Mouse (Mus musculus) midbrain, postnatal 0 days (tissue): ENCODE measurements at regions not wholly inside any gene's neighbourhood (a gene's known extent, or its start where the extent isn't known, plus 50 kb on each side); places are given as distances from the start of the nearest gene placed in this dataset.

Experiments
- ATAC-seq: fragments of 200-750 bp; cut with Nextera tagmentation; 2 replicates; pipeline ENCODE4 v1.8.0; 2017; ENCODE audit warnings: moderate number of reproducible peaks, mild to moderate bottlenecking, moderate TSS enrichment, moderate library complexity; ENCODE audit not compliant: low FRiP score
- DNase-seq: peaks from one replicate; pipeline ENCODE4 v3.0.0-alpha.2; 2015; ENCODE audit warnings: low spot score
- H3K27ac ChIP-seq: fragments of 300-500 bp; sonication (generic); 2 replicates; pipeline ENCODE4 v1.5.1; 2014; ENCODE audit warnings: low read depth, mild to moderate bottlenecking, low read length, mixed read lengths
- H3K27me3 ChIP-seq: fragments of 300-500 bp; sonication (generic); 2 replicates; pipeline ENCODE4 v1.6.1; 2014; ENCODE audit warnings: low read length, control low read depth, mixed read lengths; ENCODE audit not compliant: insufficient read depth
- H3K36me3 ChIP-seq: fragments of 300-500 bp; sonication (generic); 2 replicates; pipeline ENCODE4 v1.6.1; 2014; ENCODE audit warnings: low read length, control low read depth, mixed read lengths; ENCODE audit not compliant: insufficient read depth
- H3K4me1 ChIP-seq: fragments of 300-500 bp; sonication (generic); 2 replicates; pipeline ENCODE4 v1.6.1; 2014; ENCODE audit warnings: mild to moderate bottlenecking, control low read depth, antibody characterized with exemption, low read length, mixed read lengths; ENCODE audit not compliant: insufficient read depth
- H3K4me2 ChIP-seq: fragments of 300-500 bp; sonication (generic); 2 replicates; pipeline ENCODE4 v1.6.1; 2014; ENCODE audit warnings: low read depth, mild to moderate bottlenecking, low read length, mixed read lengths; ENCODE audit not compliant: poor library complexity, severe bottlenecking
- H3K4me3 ChIP-seq: fragments of 300-500 bp; sonication (generic); 2 replicates; pipeline ENCODE4 v1.5.1; 2014; ENCODE audit warnings: low read depth, mild to moderate bottlenecking, low read length, moderate library complexity
- H3K9ac ChIP-seq: fragments of 300-500 bp; sonication (generic); replicated peaks from 2 replicates; pipeline ENCODE4 v1.6.1; 2014; ENCODE audit warnings: mild to moderate bottlenecking, low read length, moderate library complexity, mixed read lengths; ENCODE audit not compliant: poor library complexity, severe bottlenecking
- H3K9me3 ChIP-seq: fragments of 300-500 bp; sonication (generic); 2 replicates; pipeline ENCODE4 v1.6.1; 2016; ENCODE audit warnings: low read length, control low read depth
- CTCF ChIP-seq: IDR thresholded peaks from 2 replicates; pipeline ENCODE4 v1.5.1; 2016; ENCODE audit warnings: antibody characterized with exemption, mild to moderate bottlenecking
- WGBS: fragments of 180-500 bp; shearing (Covaris S2); extraction: QIAGEN DNeasy Blood & Tissue Kit; methylation state at CpG from one replicate; pipeline ENCODE4 v1.1.7; 2014; 5-methylcytosine and 5-hydroxymethylcytosine counted together

DNA sequence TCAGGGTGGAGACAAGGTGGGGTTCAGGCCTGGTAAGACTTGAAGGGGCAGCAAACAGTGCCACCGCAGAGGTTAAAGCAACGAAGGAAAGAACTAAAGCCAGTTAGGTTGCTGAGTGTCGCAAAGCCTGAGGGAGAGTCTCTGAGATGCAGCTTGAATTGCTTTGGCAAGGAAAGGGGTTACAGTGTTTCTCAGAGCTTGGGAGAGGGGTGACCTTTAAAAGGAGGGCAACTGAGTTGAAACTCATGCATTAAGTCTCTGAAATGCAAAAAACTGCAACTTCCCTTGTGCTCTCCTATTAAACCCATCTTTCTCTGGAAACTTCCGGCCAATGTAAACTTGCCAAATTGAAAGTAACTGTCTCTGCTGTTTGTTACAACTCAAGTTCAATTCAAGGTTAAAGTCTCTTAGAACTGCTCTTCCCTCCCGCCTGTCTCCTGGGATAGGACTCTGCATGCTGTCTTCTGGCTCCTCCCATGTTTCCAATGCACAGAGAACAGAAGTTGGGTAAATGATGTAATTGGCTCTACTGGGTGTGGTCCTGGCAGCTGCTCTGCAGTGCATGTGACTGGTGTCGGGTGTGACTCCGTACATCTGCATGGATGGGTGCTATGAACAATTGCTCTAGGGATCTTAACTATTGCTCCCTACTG is 181.4 kb upstream of the Gas1 start:
- no peak overlapping the region for H3K4me2 ChIP-seq
- 80% methylated on average over 7 of the region's 7 CpGs for WGBS
- H3K4me3 ChIP-seq = no peak overlapping the region
- H3K27me3 ChIP-seq = no peaks in the 10 kb centered on the region
- H3K9me3 ChIP-seq = no peaks in the 10 kb centered on the region
- no peak for TF ChIP-seq CTCF
- H3K9ac ChIP-seq = no peak overlapping the region
- ATAC-seq = no peak
- DNase-seq = no peak
- H3K36me3 ChIP-seq = no peaks in the 10 kb centered on the region
- no peaks in the 10 kb centered on the region for H3K4me1 ChIP-seq
- H3K27ac ChIP-seq = no peak overlapping the region

DNA sequence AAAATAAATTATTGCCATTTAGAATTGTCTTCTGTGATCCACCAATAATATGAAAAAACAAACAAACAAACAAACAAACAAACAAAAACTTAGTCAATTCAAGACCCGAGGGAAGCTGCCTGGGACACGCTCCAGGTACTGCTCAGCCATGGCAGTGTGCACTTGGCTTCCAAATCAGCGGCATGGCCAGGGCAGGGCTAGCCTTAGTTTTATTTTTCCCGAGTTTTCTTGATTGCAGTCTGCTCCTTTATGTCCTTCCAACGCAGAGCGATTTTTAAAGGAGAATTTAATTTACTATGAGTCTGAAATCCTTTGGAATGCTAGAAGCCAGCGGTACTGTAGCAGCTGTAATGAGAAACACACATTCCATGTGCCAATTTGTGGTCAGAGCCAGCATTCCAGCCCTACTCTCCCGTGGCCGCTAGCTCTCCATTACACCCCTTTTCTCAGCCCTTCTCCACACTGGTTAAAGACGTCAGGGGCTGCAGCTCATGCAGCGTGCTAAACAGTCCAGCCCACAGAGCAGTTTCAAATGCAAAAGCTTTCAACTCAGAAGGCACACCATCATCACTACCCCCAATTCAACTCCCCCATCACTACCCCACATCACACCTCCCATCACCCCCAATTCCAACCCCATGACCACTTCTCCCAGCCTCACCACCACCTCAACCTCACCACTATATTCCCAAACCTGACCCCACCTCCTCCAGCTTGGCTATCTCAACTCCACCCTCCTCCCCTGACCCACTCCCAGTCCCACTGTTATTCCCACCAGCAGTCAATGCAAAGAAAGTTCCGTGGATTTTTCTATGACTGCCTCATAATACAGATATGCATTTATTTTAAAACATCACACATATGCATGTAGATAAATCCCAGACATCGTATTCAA is 187.9 kb upstream of the Gas1 start:
- Histone ChIP-seq H3K9me3 (no peaks in the 10 kb centered on the region), H3K9ac (no peak overlapping the region), H3K27me3 (no peaks in the 10 kb centered on the region), H3K27ac (no peak overlapping the region), H3K4me3 (no peak overlapping the region), H3K4me1 (no peaks in the 10 kb centered on the region), H3K36me3 (no peaks in the 10 kb centered on the region), H3K4me2 (no peak overlapping the region)
- no peak for TF ChIP-seq CTCF
- WGBS = 64% methylated on average over 13 of the region's 13 CpGs
- ATAC-seq (no peak), DNase-seq (no peak)

DNA sequence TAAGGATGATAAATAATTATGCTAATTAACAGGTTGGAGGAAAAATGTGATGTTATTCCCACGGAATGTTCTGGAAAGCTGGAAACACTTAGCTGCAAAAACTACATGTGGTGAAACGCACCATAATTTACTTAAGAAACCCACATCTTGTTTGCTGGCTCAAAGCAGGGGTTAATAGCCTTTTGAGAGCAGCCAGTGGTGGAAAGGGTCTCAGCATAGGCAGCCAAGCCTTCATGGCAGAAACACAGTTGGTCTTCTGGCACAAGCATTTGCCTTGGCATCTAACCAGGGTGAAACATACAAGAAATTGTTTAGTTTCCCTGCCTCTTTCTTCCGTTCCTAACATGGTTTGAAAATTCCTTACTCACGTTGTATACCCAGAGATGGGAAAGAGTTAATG is 192.1 kb upstream of the Gas1 start:
- DNase-seq (no peak), ATAC-seq (no peak)
- no peaks in the 10 kb centered on the region for H3K4me1 ChIP-seq
- no peak overlapping the region for H3K27ac ChIP-seq
- H3K4me3 ChIP-seq = no peak overlapping the region
- no peak for TF ChIP-seq CTCF
- no peaks in the 10 kb centered on the region for H3K36me3 ChIP-seq
- no peaks in the 10 kb centered on the region for H3K27me3 ChIP-seq
- no peak overlapping the region for H3K9ac ChIP-seq
- H3K4me2 ChIP-seq = no peak overlapping the region
- no peaks in the 10 kb centered on the region for H3K9me3 ChIP-seq
- WGBS = 74% methylated on average over 4 of the region's 4 CpGs

DNA sequence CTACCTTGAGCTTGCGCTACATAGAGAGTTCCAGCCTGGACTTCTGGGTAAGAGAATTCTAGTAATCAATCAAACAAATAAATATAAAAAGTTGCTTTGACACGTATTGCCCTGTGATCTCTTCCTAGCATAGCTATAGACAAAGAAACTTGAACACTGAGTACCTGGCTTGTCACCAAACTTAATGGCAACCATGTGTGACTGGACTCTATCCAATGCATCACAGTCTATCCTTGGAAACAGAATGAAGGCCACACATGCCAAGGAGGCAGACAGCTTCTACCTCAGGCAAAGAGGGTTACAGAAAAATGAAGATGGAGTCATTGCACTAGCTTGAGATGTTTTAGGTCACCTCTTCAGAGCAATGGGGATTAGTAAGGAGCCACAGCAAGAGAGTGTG is 194.5 kb upstream of the Gas1 start:
- Histone ChIP-seq H3K9ac (no peak overlapping the region), H3K27ac (no peak overlapping the region), H3K27me3 (no peaks in the 10 kb centered on the region), H3K4me1 (no peaks in the 10 kb centered on the region), H3K9me3 (no peaks in the 10 kb centered on the region), H3K36me3 (no peaks in the 10 kb centered on the region), H3K4me3 (no peak overlapping the region), H3K4me2 (no peak overlapping the region)
- 91% methylated on average over 2 of the region's 2 CpGs for WGBS
- ATAC-seq = no peak
- no peak for DNase-seq
- no peak for TF ChIP-seq CTCF

DNA sequence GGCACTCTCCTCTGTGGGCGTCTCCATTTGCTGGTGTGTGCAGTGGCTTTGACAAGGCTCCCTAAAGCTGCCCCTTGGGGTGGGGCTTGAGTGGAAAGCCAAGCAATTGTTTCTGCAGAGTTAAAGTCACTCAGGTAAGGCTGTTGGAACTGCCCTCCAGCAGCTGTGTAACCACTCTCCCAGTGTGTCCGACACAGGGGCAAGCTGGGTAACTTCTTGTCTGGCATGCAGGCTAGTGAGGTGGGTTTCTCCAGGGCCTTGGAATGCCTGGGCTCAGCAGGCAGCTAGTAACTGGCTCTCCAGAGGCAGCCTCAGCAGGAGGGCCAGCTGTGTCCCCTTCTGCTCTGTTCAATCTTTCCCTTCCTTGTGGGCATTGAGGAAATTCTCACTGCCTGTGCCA is 199.5 kb upstream of the Gas1 start:
- H3K9ac ChIP-seq = no peak overlapping the region
- H3K4me1 ChIP-seq = no peaks in the 10 kb centered on the region
- H3K27ac ChIP-seq = no peak overlapping the region
- no peak overlapping the region for H3K4me2 ChIP-seq
- H3K4me3 ChIP-seq = no peak overlapping the region
- H3K9me3 ChIP-seq = no peaks in the 10 kb centered on the region
- no peaks in the 10 kb centered on the region for H3K27me3 ChIP-seq
- H3K36me3 ChIP-seq = no peaks in the 10 kb centered on the region
- ATAC-seq (no peak), DNase-seq (no peak)
- TF ChIP-seq CTCF = no peak
- 55% methylated on average over 2 of the region's 2 CpGs for WGBS

DNA sequence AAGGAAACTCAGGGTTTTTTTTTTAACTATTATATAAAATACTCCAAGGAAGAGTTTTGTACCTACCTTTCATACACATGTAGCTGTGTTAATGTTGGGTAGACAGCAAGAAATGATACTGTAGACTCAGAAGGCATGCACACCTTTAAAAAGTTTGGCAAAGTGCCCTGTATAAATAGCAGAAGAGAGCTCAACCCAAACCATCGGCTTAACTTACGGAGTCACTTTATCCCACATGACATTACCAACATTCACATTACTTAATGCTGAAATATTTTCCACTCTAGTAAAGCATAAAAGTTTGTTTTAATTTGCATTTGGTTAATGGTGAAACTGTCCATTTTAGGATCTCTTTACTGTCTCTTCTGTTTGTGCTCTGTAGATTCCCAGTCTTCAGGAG is 205.7 kb upstream of the Gas1 start:
- no peak overlapping the region for H3K9ac ChIP-seq
- WGBS = 89% methylated on average over 2 of the region's 2 CpGs
- no peak for DNase-seq
- TF ChIP-seq CTCF = no peak
- H3K4me2 ChIP-seq = no peak overlapping the region
- H3K9me3 ChIP-seq = no peaks in the 10 kb centered on the region
- no peak overlapping the region for H3K4me3 ChIP-seq
- no peaks in the 10 kb centered on the region for H3K27me3 ChIP-seq
- H3K36me3 ChIP-seq = no peaks in the 10 kb centered on the region
- no peak for ATAC-seq
- H3K4me1 ChIP-seq = no peaks in the 10 kb centered on the region
- no peak overlapping the region for H3K27ac ChIP-seq
